Mouse (Mus musculus) forebrain, embryonic 16.5 days (tissue): Measurements from ENCODE around the gene Cbx3. TPM values are rescaled to one million over a fixed set of nuclear protein-coding genes. Genes with fewer than 3 reads are reported as not detected.

Source experiments
- polyA plus RNA-seq: library from polyadenylated mRNA; unstranded; fragments of >200 nt; fragmentation: Nextera tagmentation; extraction: Ambion mirVana; gene quantifications from 2 replicates; pipeline ENCODE4 v1.2.1, GENCODE M21; 2015

The Cbx3 gene
- polyA plus RNA-seq, 1 experiment from 2014 or later = 537 TPM

Other genes starting within 250 kb of the Cbx3 start
- gene Nfe2l3, start 37.7 kb upstream of the Cbx3 start, polyA plus RNA-seq = 14.2 and 16.1 TPM in 2 replicates
- 1,940 and 1,995 TPM in 2 replicates for gene Hnrnpa2b1, start 466 bp upstream of the Cbx3 start, polyA plus RNA-seq
- gene Snx10, start 53.5 kb downstream of the Cbx3 start, polyA plus RNA-seq = 61.6 and 70.5 TPM in 2 replicates